Mouse (Mus musculus): ENCODE measurements at regions not wholly inside any gene's neighbourhood (a gene's known extent, or its start where the extent isn't known, plus 50 kb on each side); places are given as distances from the start of the nearest gene placed in this dataset.
"Not testable (repeated sequence)": the region's sequence is repeated elsewhere in the genome, so short reads cannot be mapped to it uniquely, and the experiment has no call there.

DNA sequence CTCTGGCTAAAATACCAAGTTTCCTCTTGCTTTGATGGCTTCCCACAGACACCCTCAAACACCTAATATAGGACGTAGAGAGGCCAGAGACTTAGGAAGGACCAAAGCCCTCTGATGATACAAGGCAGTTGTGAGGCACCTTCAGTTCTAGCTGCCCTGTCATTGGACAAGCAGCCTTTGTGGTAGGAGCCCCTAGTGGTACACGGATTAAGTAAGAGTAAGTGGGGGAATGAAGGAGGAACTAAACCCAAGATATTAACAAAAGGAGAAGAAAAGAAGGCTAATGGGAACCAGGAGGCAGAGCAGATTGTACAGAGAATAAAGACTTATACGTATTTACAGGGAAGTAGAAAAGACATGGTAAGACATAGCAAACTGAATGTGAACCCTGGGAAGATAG lies 352.3 kb upstream of the Tmco5 start:
- not testable (repeated sequence) for H3K4me1 ChIP-seq (replicated peaks; ENCODE audit: low read depth, low read length); H3K4me3 ChIP-seq (replicated peaks; ENCODE audit: low read length); H3K27me3 ChIP-seq (ENCODE audit: insufficient read depth, low read length); H3K36me3 ChIP-seq (ENCODE audit: insufficient read depth, low read length)
- H3K9me3 ChIP-seq (ENCODE audit: low read length): peaks cover 11% of the 10 kb centered on the region; the same call in 1 of the 2 replicates

DNA sequence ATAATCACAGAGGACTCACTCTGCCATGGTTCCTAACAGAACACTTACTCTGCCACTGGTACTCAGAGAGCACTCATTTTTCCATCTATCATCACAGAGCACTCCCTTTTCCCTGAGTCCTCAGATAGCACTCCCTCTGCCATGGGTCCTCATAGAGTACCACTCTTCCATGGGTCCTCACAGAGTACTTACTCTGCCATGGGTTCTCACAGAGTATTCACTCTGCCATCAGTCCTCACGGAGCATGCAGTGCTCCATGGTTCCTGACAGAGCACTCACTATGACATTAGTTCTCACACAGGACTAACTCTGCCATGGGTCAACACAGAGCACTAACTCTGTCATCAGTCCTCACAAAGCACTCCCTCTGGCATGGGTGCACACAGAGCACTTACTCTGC lies 342.0 kb upstream of the Tmco5 start:
- no peaks in the 10 kb centered on the region for H3K27me3 ChIP-seq (ENCODE audit: insufficient read depth, low read length)
- H3K4me1 ChIP-seq (replicated peaks; ENCODE audit: low read depth, low read length): no peaks in the 10 kb centered on the region
- no peak for TF ChIP-seq POU5F1 (IDR thresholded peaks at IDR 0.05; ENCODE audit: borderline replicate concordance, low read length)
- TF ChIP-seq NANOG (IDR thresholded peaks at IDR 0.05; ENCODE audit: borderline replicate concordance, low read length): no peak
- no peak for TF ChIP-seq CTCF (conservative IDR thresholded peaks at IDR 0.05; ENCODE audit: low read length)
- peaks cover 5% of the 10 kb centered on the region; the same call in 1 of the 2 replicates for H3K36me3 ChIP-seq (ENCODE audit: insufficient read depth, low read length)
- peaks cover 95% of the 10 kb centered on the region for H3K9me3 ChIP-seq (ENCODE audit: low read length)
- H3K4me3 ChIP-seq (replicated peaks; ENCODE audit: low read length): no peak overlapping the region

- H3K9me3 ChIP-seq (ENCODE audit: low read length): peaks cover 89% of the 10 kb centered on the region
- peaks cover 96% of the 10 kb centered on the region for H3K27me3 ChIP-seq (ENCODE audit: insufficient read depth, low read length)
- TF ChIP-seq POU5F1 (IDR thresholded peaks at IDR 0.05; ENCODE audit: borderline replicate concordance, low read length) (no peak), CTCF (conservative IDR thresholded peaks at IDR 0.05; ENCODE audit: low read length) (no peak), NANOG (IDR thresholded peaks at IDR 0.05; ENCODE audit: borderline replicate concordance, low read length) (no peak)
- H3K36me3 ChIP-seq (ENCODE audit: insufficient read depth, low read length): no peaks in the 10 kb centered on the region
- H3K4me1 ChIP-seq (replicated peaks; ENCODE audit: low read depth, low read length): no peaks in the 10 kb centered on the region
- no peak overlapping the region for H3K4me3 ChIP-seq (replicated peaks; ENCODE audit: low read length)
Measured at GRCm38 (mm10) chr2:116559350-116559749, 319.1 kb upstream of the Tmco5 start.

GRCm38 (mm10) chr2:116583989-116584388 lies 294.5 kb upstream of the Tmco5 start:
- no peak overlapping the region for H3K4me3 ChIP-seq (replicated peaks; ENCODE audit: low read length)
- H3K4me1 ChIP-seq (replicated peaks; ENCODE audit: low read depth, low read length): no peaks in the 10 kb centered on the region
- no peaks in the 10 kb centered on the region for H3K27me3 ChIP-seq (ENCODE audit: insufficient read depth, low read length)
- TF ChIP-seq CTCF (conservative IDR thresholded peaks at IDR 0.05; ENCODE audit: low read length) (no peak), POU5F1 (IDR thresholded peaks at IDR 0.05; ENCODE audit: borderline replicate concordance, low read length) (no peak)
- H3K36me3 ChIP-seq (ENCODE audit: insufficient read depth, low read length): no peaks in the 10 kb centered on the region
- H3K9me3 ChIP-seq (ENCODE audit: low read length): no peaks in the 10 kb centered on the region

- no peaks in the 10 kb centered on the region for H3K9me3 ChIP-seq (ENCODE audit: low read length)
- no peaks in the 10 kb centered on the region for H3K4me1 ChIP-seq (replicated peaks; ENCODE audit: low read depth, low read length)
- no peak overlapping the region for H3K4me3 ChIP-seq (replicated peaks; ENCODE audit: low read length)
- H3K27me3 ChIP-seq (ENCODE audit: insufficient read depth, low read length): no peaks in the 10 kb centered on the region
- no peaks in the 10 kb centered on the region for H3K36me3 ChIP-seq (ENCODE audit: insufficient read depth, low read length)
- TF ChIP-seq CTCF (conservative IDR thresholded peaks at IDR 0.05; ENCODE audit: low read length) (no peak), NANOG (IDR thresholded peaks at IDR 0.05; ENCODE audit: borderline replicate concordance, low read length) (no peak), POU5F1 (IDR thresholded peaks at IDR 0.05; ENCODE audit: borderline replicate concordance, low read length) (no peak)
Measured at GRCm38 (mm10) chr2:116586203-116586959, 292.1 kb upstream of the Tmco5 start.

DNA sequence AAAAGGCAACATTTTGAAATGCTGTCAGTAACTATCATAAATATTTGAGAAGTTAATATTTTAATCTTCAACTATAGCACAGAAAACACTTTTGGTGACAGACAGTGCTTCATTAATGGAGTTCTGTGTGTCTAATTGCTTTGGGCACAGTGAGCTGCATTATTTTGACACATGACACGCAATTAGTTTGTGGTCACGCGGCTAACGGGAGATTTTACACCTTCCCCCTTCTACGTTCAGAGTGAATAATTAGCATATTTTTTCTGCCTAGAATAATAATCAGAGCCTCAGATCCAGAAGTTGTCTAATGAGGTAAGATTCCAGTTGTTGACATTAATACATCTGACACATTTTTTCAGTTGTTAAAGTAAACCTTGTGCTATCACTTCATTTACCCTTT lies 272.6 kb upstream of the Tmco5 start:
- H3K27me3 ChIP-seq (ENCODE audit: insufficient read depth, low read length): no peaks in the 10 kb centered on the region
- H3K9me3 ChIP-seq (ENCODE audit: low read length): no peaks in the 10 kb centered on the region
- no peaks in the 10 kb centered on the region for H3K36me3 ChIP-seq (ENCODE audit: insufficient read depth, low read length)
- H3K4me3 ChIP-seq (replicated peaks; ENCODE audit: low read length): no peak overlapping the region
- H3K4me1 ChIP-seq (replicated peaks; ENCODE audit: low read depth, low read length): no peaks in the 10 kb centered on the region
- TF ChIP-seq NANOG (IDR thresholded peaks at IDR 0.05; ENCODE audit: borderline replicate concordance, low read length) (no peak), POU5F1 (IDR thresholded peaks at IDR 0.05; ENCODE audit: borderline replicate concordance, low read length) (no peak), CTCF (conservative IDR thresholded peaks at IDR 0.05; ENCODE audit: low read length) (no peak)

- no peaks in the 10 kb centered on the region for H3K9me3 ChIP-seq (ENCODE audit: low read length)
- TF ChIP-seq CTCF (conservative IDR thresholded peaks at IDR 0.05; ENCODE audit: low read length): no peak
- no peak for TF ChIP-seq NANOG (IDR thresholded peaks at IDR 0.05; ENCODE audit: borderline replicate concordance, low read length)
- no peak for TF ChIP-seq POU5F1 (IDR thresholded peaks at IDR 0.05; ENCODE audit: borderline replicate concordance, low read length)
Measured at GRCm38 (mm10) chr2:116639935-116640334, 238.6 kb upstream of the Tmco5 start.

DNA sequence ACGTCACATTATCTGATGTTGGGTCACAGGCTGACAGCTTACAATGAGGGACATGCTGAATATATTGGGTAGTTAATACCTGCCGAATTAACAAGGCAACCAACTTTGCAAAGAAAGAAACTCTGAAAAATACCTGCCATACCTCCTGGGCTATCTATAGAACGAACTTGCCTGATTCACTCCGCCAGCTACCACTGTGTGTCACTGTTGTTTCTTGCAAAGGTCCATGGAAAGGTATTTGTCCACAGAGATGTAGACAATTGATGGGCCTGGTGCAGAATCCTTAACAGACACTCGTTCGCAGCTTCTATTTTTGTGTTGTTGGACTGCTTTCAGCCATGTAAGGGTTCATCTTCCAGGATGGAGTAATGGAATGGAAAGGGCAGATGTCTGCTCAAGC lies 226.4 kb upstream of the Tmco5 start:
- no peaks in the 10 kb centered on the region for H3K4me1 ChIP-seq (replicated peaks; ENCODE audit: low read depth, low read length)
- TF ChIP-seq CTCF (conservative IDR thresholded peaks at IDR 0.05; ENCODE audit: low read length) (no peak), NANOG (IDR thresholded peaks at IDR 0.05; ENCODE audit: borderline replicate concordance, low read length) (no peak), POU5F1 (IDR thresholded peaks at IDR 0.05; ENCODE audit: borderline replicate concordance, low read length) (no peak)
- H3K4me3 ChIP-seq (replicated peaks; ENCODE audit: low read length): no peak overlapping the region
- no peaks in the 10 kb centered on the region for H3K27me3 ChIP-seq (ENCODE audit: insufficient read depth, low read length)
- H3K36me3 ChIP-seq (ENCODE audit: insufficient read depth, low read length): no peaks in the 10 kb centered on the region
- no peaks in the 10 kb centered on the region for H3K9me3 ChIP-seq (ENCODE audit: low read length)

More at GRCm38 (mm10) chr2:116639935-116640334, 238.6 kb upstream of the Tmco5 start:
- no peaks in the 10 kb centered on the region for H3K4me1 ChIP-seq (replicated peaks; ENCODE audit: low read depth, low read length)
- H3K27me3 ChIP-seq (ENCODE audit: insufficient read depth, low read length): no peaks in the 10 kb centered on the region
- H3K36me3 ChIP-seq (ENCODE audit: insufficient read depth, low read length): no peaks in the 10 kb centered on the region
- no peak overlapping the region for H3K4me3 ChIP-seq (replicated peaks; ENCODE audit: low read length)

DNA sequence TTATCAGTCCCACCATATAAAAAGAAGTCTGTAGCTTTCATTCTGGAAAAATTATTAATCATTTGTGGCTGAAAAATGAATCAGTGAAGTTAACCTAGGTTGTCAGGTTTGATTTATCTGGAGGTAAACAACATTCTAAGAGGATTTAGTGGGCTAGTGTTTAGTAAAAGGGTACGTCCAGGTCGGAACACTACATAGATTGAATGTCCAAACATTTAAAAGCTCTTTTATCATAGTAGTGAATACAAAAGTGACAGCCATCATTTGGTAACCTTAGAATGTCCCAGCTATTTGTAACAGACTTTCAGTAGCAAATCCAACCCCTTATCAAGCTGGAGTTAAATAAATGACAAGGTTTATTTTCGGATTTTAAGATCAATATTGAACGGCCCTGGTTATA lies 192.7 kb upstream of the Tmco5 start:
- no peak for TF ChIP-seq CTCF (conservative IDR thresholded peaks at IDR 0.05; ENCODE audit: low read length)
- TF ChIP-seq POU5F1 (IDR thresholded peaks at IDR 0.05; ENCODE audit: borderline replicate concordance, low read length): no peak
- TF ChIP-seq NANOG (IDR thresholded peaks at IDR 0.05; ENCODE audit: borderline replicate concordance, low read length): no peak
- Histone ChIP-seq H3K4me1 (replicated peaks; ENCODE audit: low read depth, low read length) (no peaks in the 10 kb centered on the region), H3K27me3 (ENCODE audit: insufficient read depth, low read length) (no peaks in the 10 kb centered on the region), H3K36me3 (ENCODE audit: insufficient read depth, low read length) (no peaks in the 10 kb centered on the region), H3K9me3 (ENCODE audit: low read length) (no peaks in the 10 kb centered on the region), H3K4me3 (replicated peaks; ENCODE audit: low read length) (no peak overlapping the region)
